Mouse (Mus musculus): ENCODE data around the gene Kirrel3.

DNA sequence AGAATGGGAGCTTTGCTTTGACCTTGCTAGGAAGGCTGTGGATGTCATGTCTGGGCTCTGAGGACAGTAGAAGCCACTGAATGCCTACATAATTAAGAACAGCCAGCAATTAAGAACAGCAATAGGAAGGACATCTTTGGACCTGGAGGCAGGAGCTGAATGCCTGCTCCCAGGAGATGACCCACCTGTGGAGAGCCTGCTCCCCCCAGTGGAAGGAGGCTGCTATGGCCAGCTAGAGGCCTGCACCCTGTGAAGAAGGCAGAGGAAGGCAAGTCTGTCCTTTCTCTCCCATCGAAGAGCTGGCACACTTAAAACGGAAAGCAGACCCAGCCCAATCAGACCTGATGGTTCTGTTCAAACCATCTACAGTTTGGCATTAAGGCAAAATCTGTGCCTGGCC lies 376.1 kb downstream of the Kirrel3 start:
- peak; percentile 49 for TF ChIP-seq CTCF (IDR thresholded peaks at IDR 0.05; ENCODE audit: insufficient read depth, low read length)
- no peak for TF ChIP-seq POLR2A (IDR thresholded peaks at IDR 0.05; ENCODE audit: borderline replicate concordance, extremely low read depth, low read depth, low read length)
